Mouse (Mus musculus) cerebellum, postnatal 14 days (tissue): ENCODE data around the gene Spag9.

ENCODE experiments used
- DNase-seq, 2 experiments: peaks; one replicate each; pipeline ENCODE4 v3.0.0; 2021; ENCODE audit warnings: mixed read lengths in 2 of 2

Gene Spag9

DNA sequence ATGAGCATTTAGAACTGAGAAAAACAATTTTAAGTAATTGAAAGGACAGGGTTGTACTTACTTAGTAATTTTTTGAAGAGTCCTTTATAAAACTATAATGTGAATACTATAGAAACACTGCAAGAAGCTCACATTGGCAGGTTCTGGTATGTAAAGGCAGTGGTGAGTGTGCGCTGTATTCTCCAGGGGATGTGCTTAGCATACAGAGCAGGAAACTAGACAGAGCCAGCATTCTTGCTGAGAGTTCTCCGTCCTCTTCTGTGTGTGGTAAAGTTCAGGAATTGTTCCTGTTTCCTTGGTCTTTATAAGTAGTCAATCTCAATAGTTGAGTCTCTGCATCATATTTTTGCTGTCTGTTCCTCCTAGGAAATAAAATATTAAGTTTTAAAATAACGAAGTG lies 59.0 kb downstream of the Spag9 start:
- DNase-seq: peak in 1 of 2 experiments; percentile 16

DNA sequence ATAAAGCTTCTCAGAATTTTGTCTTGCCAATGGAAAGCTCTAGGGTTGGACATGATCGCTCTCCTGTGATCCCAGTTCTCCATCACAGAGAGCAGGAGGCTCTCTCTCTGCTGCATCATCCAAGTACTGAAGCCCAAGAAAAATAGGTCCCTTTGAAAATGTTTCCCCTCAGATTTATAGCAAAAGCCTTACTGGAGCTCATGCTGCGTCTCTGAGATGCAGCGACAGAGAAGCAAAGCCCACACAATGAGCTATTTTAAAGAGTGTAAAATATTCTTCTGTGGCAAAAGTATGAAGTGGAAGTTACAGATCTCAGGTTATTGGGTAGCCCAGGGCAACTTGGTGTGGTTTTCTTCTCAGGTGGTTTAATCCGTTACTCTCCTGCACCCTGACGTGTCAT lies 68.0 kb downstream of the Spag9 start:
- no peak for DNase-seq

DNA sequence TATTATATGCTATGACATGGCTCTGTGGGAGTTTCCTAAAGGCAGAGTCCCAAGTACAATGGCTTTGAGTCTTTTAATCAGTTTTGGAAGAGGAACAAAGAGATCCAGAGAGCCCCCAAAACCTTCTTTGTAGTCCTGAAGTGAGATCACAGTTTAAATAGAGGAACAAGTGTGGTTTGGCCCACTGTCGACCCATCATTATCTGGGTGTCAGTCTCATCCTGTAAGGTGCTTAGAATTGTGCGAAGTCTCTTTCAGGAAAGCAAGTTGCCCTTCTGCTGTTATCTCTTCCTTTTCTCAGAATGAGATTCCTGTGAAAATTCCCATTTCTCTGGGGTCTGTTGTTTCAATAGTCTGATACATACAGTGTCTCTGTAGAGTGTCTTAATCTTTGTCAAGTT lies 74.6 kb downstream of the Spag9 start:
- no peak for DNase-seq

DNA sequence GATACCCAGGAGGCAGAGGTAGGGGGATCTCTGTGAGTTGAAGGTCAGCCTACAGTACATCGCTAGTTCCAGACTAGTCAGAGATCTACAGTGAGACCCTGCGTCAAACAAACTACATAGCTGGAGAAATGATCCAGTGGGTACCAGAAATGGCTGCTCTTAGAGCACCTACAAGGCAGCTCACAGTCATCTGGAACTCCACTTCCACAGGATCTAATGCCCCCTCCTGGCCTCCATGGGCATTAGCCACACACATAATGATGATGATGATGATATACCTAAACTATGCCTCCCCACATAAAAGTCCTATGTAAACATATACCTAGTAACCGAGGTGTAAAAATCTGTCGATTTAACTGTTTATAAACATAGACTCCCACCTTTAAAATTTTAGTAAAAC lies 77.4 kb downstream of the Spag9 start:
- DNase-seq: peak in 1 of 2 experiments; percentile 23

DNA sequence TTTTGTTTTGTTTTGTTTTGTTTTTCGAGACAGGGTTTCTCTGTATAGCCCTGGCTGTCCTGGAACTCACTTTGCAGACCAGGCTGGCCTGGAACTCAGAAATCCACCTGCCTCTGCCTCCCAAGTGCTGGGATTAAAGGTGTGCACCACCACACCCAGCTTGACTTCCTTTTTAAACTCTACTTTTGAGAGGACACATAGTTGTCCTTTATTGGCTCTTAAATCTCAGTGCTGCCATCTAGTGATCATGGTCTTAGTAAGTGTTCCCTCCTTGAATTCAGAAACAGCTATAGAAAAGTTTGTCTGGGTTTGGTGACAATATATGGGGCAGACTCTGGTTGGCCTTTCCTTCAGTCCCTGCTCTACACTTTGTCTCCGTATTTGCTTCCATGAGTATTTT lies 91.1 kb downstream of the Spag9 start:
- DNase-seq: peak; percentile 40 to 59

DNA sequence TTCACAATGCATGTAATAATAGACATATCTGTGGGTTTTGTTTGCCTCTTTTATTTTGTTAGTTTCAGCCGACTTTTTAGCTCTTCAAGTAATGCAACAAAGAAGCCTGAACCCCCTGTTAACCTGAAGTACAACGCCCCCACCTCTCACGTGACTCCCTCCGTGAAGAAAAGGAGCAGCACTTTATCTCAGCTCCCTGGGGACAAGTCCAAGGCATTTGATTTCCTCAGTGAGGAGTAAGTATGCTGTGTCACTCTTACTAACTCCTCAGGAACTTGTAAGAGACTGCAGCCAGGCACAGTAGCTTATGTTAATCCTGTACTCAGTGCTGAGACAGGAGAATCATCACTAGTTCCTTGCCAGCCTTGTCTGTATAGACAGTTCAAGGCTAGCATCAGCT lies 94.6 kb downstream of the Spag9 start:
- no peak for DNase-seq

DNA sequence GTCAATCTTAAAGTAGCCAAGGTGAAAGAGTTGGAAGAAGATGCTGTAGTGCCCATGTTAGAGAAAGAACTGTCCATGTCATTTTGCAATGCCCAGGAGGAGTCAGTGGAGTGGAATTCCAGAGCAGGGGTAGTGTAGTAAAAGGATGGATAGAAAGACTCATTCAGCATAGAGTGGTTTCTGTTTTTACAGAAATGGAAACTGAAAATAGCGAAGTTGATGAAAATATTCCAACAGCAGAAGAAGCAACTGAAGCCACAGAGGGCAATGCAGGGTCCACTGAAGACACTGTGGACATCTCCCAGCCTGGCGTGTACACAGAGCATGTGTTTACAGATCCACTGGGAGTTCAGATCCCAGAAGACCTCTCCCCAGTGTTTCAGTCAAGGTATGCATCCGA lies 101.6 kb downstream of the Spag9 start:
- DNase-seq: no peak

DNA sequence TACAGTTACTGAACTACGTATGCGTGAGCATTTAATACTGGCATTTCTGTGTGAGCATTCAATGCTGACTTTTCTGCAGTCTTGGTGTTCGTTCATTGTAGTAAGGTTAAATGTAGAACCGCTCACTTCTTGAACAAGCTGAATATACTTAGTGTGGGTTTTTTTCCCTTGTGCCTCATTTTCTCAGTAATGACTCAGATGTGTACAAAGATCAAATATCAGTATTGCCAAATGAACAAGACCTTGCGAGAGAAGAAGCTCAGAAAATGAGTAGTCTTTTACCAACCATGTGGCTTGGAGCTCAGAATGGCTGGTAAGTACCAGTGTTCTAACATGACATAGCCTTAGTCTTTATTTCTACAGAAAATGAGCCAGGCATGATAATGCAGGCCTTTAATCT lies 102.9 kb downstream of the Spag9 start:
- no peak for DNase-seq

DNA sequence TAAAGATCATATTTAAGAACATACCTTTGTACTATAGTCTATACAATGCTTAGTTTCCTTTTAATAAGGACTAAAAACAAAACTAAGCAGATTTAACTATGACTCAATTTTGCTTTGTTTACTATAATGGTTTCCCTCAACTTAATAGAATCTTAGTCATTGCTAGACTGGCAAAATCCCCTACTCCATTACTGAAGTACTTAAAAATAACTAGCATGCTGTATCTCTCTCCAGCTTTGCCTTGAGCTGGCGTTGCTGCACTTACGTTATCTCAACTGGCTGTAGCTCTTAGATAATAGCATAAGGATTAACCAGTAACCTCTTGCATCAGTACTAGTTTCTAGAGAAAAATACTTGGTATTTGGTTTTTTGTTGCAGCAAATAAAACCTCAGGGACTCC lies 117.9 kb downstream of the Spag9 start:
- no peak for DNase-seq

DNA sequence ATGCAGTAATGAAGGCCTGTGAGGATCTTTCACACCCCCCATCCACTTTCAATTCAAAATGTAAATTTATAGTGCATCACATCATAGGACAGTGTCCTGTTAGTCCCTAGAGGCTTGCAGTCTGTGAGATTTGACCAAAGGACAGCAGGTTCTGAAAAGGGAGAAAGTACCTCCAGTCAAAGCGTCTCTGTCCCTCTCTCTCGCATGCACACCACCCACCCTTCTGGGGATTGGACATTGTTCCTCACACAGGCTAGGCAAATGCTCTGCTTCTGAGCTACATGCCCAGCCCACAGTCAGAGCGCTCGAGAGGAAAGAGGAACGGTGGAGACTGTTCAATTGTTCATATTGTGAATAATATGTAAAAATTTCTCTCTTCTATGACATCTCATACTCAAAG lies 119.5 kb downstream of the Spag9 start:
- DNase-seq: no peak

DNA sequence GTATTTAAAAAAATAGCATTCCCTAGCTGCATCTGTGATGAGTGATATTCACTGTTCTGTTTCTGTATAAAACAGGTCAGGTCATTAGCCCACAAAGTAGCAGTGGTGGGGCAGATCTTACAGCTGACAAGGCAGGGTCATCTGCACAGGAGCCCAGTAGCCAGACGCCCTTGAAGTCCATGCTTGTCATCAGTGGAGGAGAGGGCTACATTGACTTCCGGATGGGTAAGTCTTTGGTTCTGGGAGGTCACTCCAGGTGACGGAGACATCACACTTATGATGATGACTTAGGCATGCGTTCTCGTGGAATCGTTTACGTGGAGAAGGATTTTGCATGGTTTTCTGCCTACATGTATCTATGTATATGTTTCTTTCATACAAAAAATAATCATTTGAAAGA lies 120.8 kb downstream of the Spag9 start:
- DNase-seq: no peak

DNA sequence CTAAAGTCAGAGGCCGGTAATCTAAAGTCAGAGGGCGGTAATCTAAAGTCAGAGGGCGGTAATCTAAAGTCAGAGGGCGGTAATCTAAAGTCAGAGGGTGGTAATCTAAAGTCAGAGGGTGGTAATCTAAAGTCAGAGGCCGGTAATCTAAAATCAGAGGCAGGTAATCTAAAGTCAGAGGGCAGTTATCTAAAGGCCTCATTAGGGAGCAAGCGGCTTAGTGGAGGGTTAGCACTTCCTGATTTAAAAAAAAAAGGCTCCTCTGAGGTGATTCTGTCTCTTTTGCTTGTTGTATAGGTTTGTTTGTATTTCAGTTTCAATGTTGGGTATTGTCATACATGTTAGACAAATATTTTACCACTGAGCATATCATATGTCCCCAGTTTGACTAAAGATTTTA lies 121.9 kb downstream of the Spag9 start:
- DNase-seq: no peak

DNA sequence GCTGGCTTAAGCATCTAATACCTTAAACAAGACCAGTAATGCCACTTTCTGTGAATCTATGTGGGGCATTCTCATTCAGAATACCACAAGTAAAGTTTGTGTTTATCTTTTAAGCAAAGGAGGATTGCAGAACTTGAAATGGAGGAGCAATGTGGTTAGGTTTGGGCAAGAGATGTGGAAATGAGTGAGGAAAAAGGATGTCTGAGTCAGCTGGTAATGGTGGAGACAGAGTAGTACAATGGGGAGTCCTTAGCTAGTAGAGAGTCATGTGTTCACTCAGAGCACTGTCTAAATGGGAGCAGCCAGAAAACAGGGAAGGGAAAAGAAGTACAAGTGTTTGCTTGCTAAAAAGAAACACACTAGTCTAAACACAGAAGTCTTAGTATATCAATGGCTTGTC lies 122.7 kb downstream of the Spag9 start:
- no peak for DNase-seq

DNA sequence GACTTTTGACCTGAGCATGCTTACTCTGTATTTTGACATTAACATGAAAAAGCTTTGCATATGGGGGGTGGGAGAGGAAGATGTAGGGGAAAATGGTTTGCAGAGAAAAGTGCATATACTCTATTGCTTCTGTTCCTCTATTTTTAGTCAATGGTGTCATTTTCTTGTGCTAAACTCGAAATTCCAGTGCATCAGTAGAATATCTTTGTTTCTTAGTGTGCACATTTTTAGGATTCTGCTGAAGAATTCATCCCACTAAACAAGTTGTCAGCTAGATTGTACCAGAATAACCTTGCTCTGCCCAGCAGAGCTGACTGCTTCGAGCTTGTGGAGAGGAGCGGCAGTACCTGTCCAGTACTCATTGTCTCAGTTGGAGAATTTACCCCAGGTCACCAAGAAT lies 124.8 kb downstream of the Spag9 start:
- DNase-seq: no peak

DNA sequence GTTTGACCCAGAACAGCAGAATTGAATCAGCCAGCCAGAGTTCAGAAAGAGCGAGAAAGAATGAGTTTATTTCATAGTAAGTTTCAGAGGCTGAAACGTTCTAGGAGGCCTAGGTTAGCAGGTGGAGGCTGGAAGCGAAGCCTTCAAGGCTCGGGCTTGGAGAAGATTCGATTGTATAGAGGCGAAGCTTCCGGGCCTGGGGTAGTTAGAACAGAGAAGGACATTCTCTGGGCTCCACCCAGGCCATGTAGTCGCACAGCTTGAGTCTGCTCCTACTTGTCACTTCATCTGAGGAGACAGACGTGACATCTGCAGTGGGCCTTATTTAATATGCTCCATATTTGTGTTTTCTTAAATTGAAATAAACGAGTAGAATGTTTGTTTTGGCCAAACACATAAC lies 125.6 kb downstream of the Spag9 start:
- no peak for DNase-seq

DNA sequence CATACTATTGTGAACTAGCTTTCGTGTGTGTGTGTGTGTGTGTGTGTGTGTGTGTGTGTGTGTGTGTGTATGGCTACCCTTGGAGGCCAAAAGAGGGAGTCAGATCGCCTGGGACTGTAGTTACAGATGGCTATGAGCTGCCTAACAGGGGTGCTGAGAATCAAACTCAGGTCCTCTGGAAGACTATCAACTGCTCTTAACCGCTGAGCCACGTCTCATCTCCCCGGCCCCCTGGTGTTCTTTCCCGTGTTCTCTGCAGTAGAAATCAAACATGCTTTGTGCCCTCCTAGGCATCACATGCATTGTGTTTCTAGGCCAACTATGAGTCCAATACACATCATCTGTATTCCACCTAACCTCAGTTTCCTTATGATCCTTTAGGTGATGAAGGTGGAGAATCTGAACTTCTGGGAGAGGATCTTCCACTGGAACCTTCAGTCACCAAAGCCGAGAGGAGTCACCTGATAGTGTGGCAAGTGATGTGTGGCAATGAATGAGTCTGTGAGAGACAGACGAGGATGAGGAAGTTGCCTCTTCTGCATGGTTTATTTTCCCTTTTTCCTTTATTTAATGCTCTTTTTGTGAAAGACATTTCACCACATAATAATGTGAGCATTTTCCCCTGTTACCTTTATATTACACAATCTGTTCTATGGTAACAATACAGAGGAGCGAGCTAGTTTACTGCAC lies 126.6 kb downstream of the Spag9 start:
- DNase-seq: no peak

DNA sequence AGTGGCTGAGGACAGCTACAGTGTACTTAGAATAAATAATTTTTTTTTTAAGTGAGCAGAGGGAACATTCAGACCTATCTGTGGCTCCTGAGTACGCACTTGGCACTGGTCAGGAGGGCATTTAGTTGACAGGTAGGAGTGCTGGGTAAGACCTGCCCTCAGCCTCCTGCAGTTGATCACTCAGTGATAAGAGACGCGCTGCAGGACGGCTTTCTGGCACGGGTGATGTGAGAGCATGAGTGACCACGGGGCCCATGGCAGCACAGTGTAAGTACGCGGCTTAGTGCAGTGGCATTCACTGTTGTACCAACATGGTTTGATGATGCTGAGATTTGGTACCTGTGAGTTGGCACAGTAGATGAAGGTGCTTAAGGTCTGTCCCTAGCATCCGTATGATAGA lies 130.8 kb downstream of the Spag9 start:
- peak in 1 of 2 experiments; percentile 27 for DNase-seq

DNA sequence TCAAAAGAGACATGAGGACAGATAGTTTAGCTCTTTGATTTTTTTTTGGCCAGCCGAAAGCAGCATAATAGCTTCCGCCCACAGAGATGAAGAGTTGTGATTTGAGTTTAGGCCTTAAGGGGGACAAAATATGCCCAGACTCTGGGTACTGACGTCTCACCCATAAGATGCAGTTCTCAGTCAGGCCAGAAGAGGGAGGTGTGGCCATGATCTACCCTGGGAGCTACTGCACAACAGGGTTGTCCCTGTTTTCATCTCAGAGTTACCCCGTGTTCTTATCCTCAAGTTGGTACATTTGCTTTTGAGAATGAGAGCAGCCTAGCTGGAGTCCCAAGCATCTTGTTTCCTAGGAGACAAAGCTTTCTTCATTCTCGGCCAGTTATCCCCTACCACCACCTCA lies 132.1 kb downstream of the Spag9 start:
- peak; percentile 93 to 96 for DNase-seq

DNA sequence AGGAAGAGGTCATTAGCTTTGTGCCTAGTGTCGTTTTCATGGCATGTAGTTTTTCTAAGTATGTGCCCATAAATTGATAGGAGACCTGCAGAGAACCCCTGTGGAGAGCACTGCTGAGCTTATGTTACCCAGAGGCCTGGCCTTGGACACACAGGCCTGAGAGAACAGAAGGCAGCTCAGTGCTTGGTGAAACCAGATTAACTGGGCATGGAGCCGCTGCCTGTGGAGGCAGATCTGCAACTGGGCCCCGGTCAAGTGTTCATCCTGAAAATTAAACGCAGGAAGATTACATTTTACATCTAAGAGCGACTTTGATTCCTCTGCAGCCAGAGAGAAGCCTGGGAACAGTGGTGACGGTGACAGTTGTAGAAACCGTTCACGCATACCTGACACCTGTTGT lies 132.6 kb downstream of the Spag9 start:
- DNase-seq: peak; percentile 78 to 80

DNA sequence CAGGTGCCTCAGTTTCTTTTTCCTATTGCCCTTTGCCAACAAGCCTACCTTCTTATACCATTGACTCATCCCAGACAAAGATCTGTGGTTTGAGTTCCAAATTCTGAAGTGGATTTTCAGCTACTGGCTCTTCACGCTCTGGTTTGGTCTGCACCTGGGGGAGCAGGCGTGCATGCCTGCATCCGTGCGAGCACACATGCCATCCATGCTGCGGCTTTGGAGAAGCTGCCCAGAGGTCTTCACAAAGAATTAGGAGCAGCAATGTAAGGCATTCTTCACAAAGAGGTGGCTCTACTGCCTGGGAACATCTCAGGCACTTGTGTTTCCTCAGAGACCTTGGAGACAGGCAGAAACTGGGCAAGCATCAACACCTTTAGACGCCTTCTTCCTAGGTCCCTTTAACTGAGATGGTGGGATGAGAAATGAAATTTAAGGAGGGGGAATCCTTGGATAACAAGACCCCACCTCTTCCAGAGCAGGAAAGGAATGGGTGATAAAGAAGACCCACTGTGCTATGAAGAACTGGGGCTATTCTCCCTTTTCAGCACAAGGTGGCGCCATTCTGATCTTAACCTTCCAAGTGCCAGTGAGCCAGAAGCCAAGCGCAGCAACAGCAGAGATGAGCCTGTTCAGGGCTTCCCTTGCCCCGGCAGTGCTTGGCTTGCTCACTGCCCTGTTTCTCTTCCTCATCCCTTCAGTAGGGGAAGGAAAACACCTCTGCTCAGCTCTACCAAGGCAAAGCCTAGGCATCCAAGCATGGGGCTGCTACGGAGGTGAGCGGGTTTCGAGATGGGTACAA lies 133.6 kb downstream of the Spag9 start:
- DNase-seq: peak; percentile 80 to 81

DNA sequence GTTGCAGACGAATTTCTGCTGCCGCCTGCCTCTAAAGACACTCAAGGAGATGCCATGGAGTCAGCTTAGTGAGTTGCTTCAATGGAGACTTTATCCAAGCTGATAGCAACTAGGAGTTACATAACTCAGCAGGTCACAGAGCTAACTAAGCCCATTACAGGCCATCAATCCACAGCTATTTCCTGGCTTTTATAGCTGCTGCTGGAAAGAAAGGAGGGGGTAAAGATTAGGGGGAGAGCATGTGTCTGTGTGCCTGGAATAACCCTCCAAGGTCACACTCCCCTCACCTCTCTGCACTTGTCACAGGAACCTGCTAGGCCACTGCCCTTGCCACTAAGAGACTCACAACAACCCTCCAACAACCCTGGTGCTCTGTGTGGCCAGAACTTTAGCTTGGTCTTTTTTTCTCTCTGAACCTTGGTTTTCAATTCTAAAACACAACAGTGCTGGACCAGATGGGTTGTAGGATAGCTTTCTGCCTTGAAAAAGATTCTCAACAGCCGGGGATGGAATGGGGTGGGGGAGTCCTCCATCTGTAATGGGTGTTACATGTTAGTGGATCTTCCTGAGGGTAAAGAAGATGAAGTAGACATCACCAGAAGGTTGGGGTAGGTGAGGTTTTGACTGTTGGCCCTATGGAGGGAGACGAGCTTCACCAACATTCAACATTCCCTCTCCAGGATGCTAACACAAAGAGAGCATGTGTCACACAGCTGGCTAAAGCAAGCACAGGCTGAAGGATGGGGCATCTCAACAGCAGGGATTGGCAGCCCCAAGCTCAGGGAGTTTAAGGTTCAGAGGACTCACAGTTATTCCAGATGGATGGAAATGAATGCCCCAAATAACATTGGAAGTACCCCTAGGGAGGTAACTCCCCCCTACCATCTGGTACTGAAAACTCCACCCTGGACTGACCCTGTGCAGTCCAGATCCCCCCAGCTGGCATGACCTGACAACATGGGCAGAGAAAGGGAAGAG lies 134.5 kb downstream of the Spag9 start:
- no peak for DNase-seq

DNA sequence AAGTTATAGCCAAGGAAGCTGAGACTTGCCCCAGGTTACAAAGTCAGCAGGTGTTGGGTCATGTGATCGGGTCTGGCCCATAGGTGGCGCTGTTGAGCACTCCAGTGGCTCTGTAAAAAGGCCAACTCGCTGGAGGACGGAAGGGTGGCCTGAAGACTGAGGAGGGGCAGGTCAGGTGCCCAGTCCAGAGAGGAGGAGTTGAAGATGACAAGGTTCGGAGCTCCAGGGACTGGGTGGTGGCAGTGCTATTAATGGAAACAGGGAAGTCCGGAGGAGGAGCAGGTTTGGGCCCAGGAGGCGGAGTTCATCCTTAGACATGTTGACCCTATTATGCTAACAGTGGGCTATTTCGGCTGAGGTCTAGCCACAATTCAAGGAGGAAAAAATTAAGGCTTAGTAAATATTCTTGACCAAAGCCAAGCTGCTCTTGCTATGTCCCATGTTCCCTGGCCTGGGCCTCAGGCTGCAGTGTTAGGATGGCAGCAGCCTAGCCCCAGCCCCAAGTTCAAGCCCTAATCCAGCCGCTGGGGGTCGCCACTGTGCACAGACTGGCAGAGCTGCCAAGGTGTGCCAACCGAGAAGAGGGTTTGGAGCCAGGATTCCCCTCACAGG lies 137.6 kb downstream of the Spag9 start:
- DNase-seq: peak; percentile 96 to 98
